Mouse (Mus musculus): ENCODE results near the gene Ptgdr. TPM values are rescaled to one million over a fixed set of nuclear protein-coding genes. Genes with fewer than 3 reads are reported as not detected.
"Not testable (repeated sequence)": the region's sequence is repeated elsewhere in the genome, so short reads cannot be mapped to it uniquely, and the experiment has no call there.

The Ptgdr gene
- total RNA-seq, 1 experiment, result not detected

DNA sequence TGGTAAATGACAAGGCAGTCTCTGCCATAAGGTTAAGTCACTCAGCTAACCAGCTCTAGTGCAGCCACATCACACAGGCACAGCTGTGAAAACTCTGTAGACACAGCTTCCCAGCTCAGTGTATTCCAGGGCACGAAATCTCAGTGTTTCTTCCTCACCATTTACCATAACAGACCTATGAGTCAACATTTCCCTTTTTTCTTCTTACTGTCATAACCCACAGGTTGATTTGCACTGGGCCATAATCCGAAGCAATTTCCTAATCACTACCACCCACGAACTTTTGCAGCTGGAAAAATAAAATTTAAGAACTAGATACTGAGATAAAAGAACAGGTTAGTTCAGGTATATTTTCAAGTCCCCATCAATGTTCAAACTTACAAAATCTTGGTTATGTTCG lies 31.4 kb downstream of the Ptgdr start:
- Histone ChIP-seq H3K9ac (ENCODE audit: insufficient read depth, low read depth, low read length, poor library complexity, severe bottlenecking) (no peak overlapping the region), H3K36me3 (ENCODE audit: control insufficient read depth, insufficient read depth, low read length, poor library complexity, severe bottlenecking) (no peaks in the 10 kb centered on the region)
- TF ChIP-seq ZNF384 (IDR thresholded peaks at IDR 0.05; ENCODE audit: low read depth, low read length) (no peak), MAFK (IDR thresholded peaks at IDR 0.05; ENCODE audit: insufficient read depth, low read depth, low read length) (no peak), ZC3H11A (IDR thresholded peaks at IDR 0.05; ENCODE audit: borderline replicate concordance, low read depth, low read length) (no peak), CHD2 (IDR thresholded peaks at IDR 0.05; ENCODE audit: low read depth, low read length) (no peak), HCFC1 (IDR thresholded peaks at IDR 0.05; ENCODE audit: borderline replicate concordance, insufficient read depth, low read length) (no peak)

GRCm38 (mm10) chr14:44821177-44822057 lies 37.8 kb downstream of the Ptgdr start:
- H3K9ac ChIP-seq (ENCODE audit: insufficient read depth, low read depth, low read length, poor library complexity, severe bottlenecking), result no peak overlapping the region
- no peaks in the 10 kb centered on the region for H3K4me1 ChIP-seq (ENCODE audit: control insufficient read depth in 2 of 2, insufficient read depth in 2 of 2, low read length in 2 of 2, poor library complexity in 1 of 2)
- DNase-seq (ENCODE audit: low read depth, low spot score), result no peak
- H3K27ac ChIP-seq (ENCODE audit: insufficient read depth, low read depth, low read length, poor library complexity, severe bottlenecking), result no peak overlapping the region
- in situ Hi-C loops (cut with MboI; ENCODE audit: low sequenced_read_pairs in 2 of 2, unreplicated experiment in 2 of 2), result no loop called here
- no peak overlapping the region for H3K4me3 ChIP-seq (ENCODE audit: insufficient read depth in 1 of 2, low read depth in 1 of 2, low read length in 2 of 2, poor library complexity in 1 of 2, severe bottlenecking in 1 of 2)
- no peaks in the 10 kb centered on the region for H3K9me3 ChIP-seq (ENCODE audit: control insufficient read depth, insufficient read depth, low read depth, low read length)
- no peaks in the 10 kb centered on the region for H3K36me3 ChIP-seq (ENCODE audit: control insufficient read depth, insufficient read depth, low read length, poor library complexity, severe bottlenecking)
- TF ChIP-seq ZC3H11A (IDR thresholded peaks at IDR 0.05; ENCODE audit: borderline replicate concordance, low read depth, low read length), result no peak
- no peak for TF ChIP-seq HCFC1 (IDR thresholded peaks at IDR 0.05; ENCODE audit: borderline replicate concordance, insufficient read depth, low read length)
- TF ChIP-seq CHD2 (IDR thresholded peaks at IDR 0.05; ENCODE audit: low read depth, low read length), result no peak

More for the DNA sequence above, 31.4 kb downstream of the Ptgdr start:
- H3K9me3 ChIP-seq (ENCODE audit: control insufficient read depth, insufficient read depth, low read depth, low read length), result no peaks in the 10 kb centered on the region
- no peak for DNase-seq (ENCODE audit: low read depth, low spot score)
- H3K4me1 ChIP-seq (ENCODE audit: control insufficient read depth in 2 of 2, insufficient read depth in 2 of 2, low read length in 2 of 2, poor library complexity in 1 of 2), result no peaks in the 10 kb centered on the region
- in situ Hi-C loops (cut with MboI; ENCODE audit: low sequenced_read_pairs in 2 of 2, unreplicated experiment in 2 of 2), result no loop called here
- no peak overlapping the region for H3K27ac ChIP-seq (ENCODE audit: insufficient read depth, low read depth, low read length, poor library complexity, severe bottlenecking)
- H3K4me3 ChIP-seq (ENCODE audit: insufficient read depth in 1 of 2, low read depth in 1 of 2, low read length in 2 of 2, poor library complexity in 1 of 2, severe bottlenecking in 1 of 2), result no peak overlapping the region

DNA sequence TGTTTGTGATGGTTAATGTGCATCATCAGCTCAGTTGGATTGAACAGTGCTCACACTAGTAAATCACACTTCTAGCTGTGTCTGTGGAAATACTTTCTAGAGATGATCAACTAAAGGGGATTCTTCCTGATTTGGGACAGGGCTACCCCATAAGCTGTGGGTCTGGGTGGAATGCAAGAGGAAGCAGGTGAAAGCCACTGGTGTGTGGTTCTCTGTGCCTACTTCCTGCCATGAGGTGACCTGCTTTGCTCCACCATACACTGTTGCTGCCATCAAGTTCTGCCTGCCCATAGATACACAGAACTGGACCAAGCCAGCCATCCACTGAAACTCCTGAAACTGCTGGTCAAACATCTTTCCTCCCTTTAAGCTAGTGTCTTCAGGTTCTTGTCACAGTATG lies 46.0 kb downstream of the Ptgdr start:
- in situ Hi-C loops (cut with MboI; ENCODE audit: low sequenced_read_pairs in 2 of 2, unreplicated experiment in 2 of 2); H3K27ac ChIP-seq (ENCODE audit: insufficient read depth, low read depth, low read length, poor library complexity, severe bottlenecking); H3K4me1 ChIP-seq (ENCODE audit: control insufficient read depth in 2 of 2, insufficient read depth in 2 of 2, low read length in 2 of 2, poor library complexity in 1 of 2); H3K9me3 ChIP-seq (ENCODE audit: control insufficient read depth, insufficient read depth, low read depth, low read length); H3K4me3 ChIP-seq (ENCODE audit: insufficient read depth in 1 of 2, low read depth in 1 of 2, low read length in 2 of 2, poor library complexity in 1 of 2, severe bottlenecking in 1 of 2); DNase-seq (ENCODE audit: low read depth, low spot score); H3K36me3 ChIP-seq (ENCODE audit: control insufficient read depth, insufficient read depth, low read length, poor library complexity, severe bottlenecking); H3K9ac ChIP-seq (ENCODE audit: insufficient read depth, low read depth, low read length, poor library complexity, severe bottlenecking): not testable (repeated sequence)

Other genes starting within 250 kb of the Ptgdr start
- gene Gm5624, start 231.4 kb downstream of the Ptgdr start, total RNA-seq (2012; rRNA removed), result not detected in 2 replicates
- gene Gm8257, start 152.9 kb downstream of the Ptgdr start, total RNA-seq (2012; rRNA removed), result not detected in 2 replicates
- not detected in 2 replicates for gene Gm8267, start 109.0 kb downstream of the Ptgdr start, total RNA-seq (2012; rRNA removed)
- gene Ptger2, start 128.8 kb upstream of the Ptgdr start, total RNA-seq (2012; rRNA removed), result 0.18 and 0.74 TPM in 2 replicates

Data from ES-E14 (cell line).